Mouse (Mus musculus): ENCODE measurements around the gene Ing5. TPM values are rescaled to one million over a fixed set of nuclear protein-coding genes. Genes with fewer than 3 reads are reported as not detected.
A peak's percentile ranks its signal among the peaks of the same experiment; 100 is the strongest.

Ing5 gene
- polyA plus RNA-seq, 1 experiment from 2014 or later: 20.9 TPM

DNA sequence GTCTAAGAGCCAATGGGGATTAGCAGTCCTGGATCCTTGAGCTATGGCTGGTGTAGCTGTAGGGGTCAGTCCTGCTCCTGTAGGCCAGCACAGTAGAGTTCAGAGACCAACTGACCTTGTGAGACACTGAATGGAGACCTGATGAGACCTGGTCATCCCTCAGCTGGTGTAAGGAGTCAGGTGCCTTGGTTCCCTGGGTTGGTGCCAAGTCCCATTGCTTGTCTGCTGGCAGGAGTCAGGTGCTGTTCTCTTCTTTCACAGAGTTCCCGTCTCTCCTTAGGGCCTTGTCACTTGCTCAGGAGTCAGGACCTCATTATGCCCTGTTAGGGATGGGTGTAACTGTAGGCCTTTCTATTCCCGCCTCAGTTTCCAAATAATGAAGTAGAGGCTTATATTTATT, 16.9 kb upstream of the Ing5 start:
- no peak overlapping the region for H3K4me3 ChIP-seq
- H3K4me1 ChIP-seq: no peaks in the 10 kb centered on the region
- H3K27me3 ChIP-seq: no peaks in the 10 kb centered on the region
- H3K9ac ChIP-seq: no peak overlapping the region
- H3K27ac ChIP-seq: no peak overlapping the region
- no peaks in the 10 kb centered on the region for H3K9me3 ChIP-seq
- H3K4me2 ChIP-seq (replicated peaks): no peak overlapping the region
- no peak for ATAC-seq (ENCODE audit: insufficient number of reproducible peaks, insufficient read depth, low FRiP score, low TSS enrichment)
- WGBS: 89% methylated on average over 2 of the region's 2 CpGs
- H3K36me3 ChIP-seq: peaks cover 93% of the 10 kb centered on the region

DNA sequence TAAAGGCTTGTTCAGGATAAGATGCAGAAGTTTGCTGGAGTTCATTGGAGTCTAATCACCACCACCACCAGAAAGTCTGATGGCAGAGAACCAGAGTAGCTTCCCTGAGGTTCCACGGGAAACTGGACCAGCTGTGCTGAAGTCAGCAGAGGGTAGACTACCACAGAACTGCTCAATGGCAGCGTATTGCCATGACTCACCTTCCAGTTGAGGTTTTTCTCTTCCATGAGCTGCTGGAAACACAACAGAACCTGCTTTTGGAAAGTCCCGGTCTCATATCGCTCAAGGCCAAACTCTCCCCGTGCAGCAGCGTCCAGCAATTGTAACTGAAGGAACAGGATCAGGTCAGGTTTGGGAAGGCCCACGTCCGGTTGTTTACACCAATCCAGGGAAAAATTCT, 9.2 kb upstream of the Ing5 start:
- no peak overlapping the region for H3K9ac ChIP-seq
- no peaks in the 10 kb centered on the region for H3K9me3 ChIP-seq
- H3K4me1 ChIP-seq: no peaks in the 10 kb centered on the region
- H3K36me3 ChIP-seq: peaks cover 79% of the 10 kb centered on the region
- 94% methylated on average over 8 of the region's 8 CpGs for WGBS
- H3K27me3 ChIP-seq: no peaks in the 10 kb centered on the region
- H3K27ac ChIP-seq: no peak overlapping the region
- ATAC-seq (ENCODE audit: insufficient number of reproducible peaks, insufficient read depth, low FRiP score, low TSS enrichment): no peak
- H3K4me2 ChIP-seq (replicated peaks): no peak overlapping the region
- H3K4me3 ChIP-seq: no peak overlapping the region

DNA sequence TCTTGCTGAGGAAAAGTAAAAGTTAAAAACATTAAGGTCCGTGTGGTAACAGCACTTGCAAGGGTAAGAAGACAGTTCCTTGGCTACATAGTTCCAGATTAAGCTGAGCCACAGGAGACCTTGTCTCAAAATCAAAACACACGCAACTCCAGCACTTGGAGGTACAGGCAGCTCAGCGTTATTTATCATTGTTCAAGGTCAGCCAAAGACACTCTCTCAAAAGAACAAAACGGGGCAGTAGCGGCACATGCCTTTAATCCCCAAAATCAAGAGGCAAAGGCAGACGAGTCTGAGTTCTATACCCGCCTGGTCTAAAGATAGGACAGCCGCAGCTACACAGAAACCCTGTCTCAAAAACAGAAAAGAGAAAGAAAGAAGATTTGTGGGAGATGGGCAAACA, 7.9 kb upstream of the Ing5 start:
- no peaks in the 10 kb centered on the region for H3K9me3 ChIP-seq
- H3K4me3 ChIP-seq: no peak overlapping the region
- peaks cover 4% of the 10 kb centered on the region; the same call in 1 of the 2 replicates for H3K4me1 ChIP-seq
- no peaks in the 10 kb centered on the region for H3K27me3 ChIP-seq
- WGBS: 90% methylated on average over 8 of the region's 8 CpGs
- H3K9ac ChIP-seq: no peak overlapping the region
- H3K36me3 ChIP-seq: peaks cover 73% of the 10 kb centered on the region
- no peak overlapping the region for H3K4me2 ChIP-seq (replicated peaks)
- no peak overlapping the region for H3K27ac ChIP-seq
- no peak for ATAC-seq (ENCODE audit: insufficient number of reproducible peaks, insufficient read depth, low FRiP score, low TSS enrichment)

DNA sequence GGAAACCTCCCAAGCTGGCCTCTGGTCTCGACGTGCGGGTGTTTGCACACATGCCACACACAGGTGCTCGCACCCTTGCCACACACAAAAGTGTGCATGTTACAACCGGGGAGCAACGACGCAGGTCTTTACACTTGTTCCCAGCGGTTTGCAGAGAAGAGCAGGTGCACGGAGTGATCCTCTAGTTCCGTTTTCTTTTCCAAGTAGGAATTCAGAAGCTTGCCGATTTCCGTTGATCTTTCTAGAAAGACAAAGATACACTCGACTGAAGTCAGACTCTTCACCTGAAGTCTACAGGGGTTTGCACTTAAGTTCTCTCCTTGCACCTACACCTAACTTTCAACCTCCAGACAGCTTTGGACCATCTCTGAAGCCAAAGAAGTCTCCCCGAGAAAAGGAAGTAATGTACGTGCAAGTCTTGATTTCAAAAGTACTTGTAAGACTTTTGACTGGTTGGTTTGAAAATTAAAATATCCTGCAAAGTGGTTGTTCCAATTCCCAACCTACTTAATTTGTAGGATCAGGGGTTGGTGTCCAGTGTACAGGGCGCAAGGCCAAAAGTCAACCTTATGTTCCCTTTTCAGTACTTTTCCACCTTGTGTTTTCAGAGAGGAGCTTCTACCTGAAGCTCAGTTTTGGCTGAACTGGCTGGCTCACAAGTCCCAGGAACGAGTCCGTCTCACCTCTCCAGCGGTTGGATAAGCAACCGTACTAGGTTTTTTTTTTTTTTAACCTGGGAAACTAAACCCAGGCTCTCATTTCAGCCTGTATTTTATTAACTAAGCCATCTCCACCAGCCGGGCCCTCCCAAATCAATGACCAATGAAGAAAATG, 2.9 kb upstream of the Ing5 start:
- no peaks in the 10 kb centered on the region for H3K9me3 ChIP-seq
- peak overlapping the region; percentile 78 for H3K4me3 ChIP-seq
- WGBS: 72% methylated on average over 21 of the region's 21 CpGs
- H3K27ac ChIP-seq: peak overlapping the region; percentile 86; the same call in 1 of the 2 replicates
- H3K27me3 ChIP-seq: no peaks in the 10 kb centered on the region
- peaks cover 31% of the 10 kb centered on the region for H3K36me3 ChIP-seq
- H3K9ac ChIP-seq: peak overlapping the region; percentile 76
- no peak for ATAC-seq (ENCODE audit: insufficient number of reproducible peaks, insufficient read depth, low FRiP score, low TSS enrichment)
- H3K4me2 ChIP-seq (replicated peaks): peak overlapping the region; percentile 72
- H3K4me1 ChIP-seq: peaks cover 26% of the 10 kb centered on the region

DNA sequence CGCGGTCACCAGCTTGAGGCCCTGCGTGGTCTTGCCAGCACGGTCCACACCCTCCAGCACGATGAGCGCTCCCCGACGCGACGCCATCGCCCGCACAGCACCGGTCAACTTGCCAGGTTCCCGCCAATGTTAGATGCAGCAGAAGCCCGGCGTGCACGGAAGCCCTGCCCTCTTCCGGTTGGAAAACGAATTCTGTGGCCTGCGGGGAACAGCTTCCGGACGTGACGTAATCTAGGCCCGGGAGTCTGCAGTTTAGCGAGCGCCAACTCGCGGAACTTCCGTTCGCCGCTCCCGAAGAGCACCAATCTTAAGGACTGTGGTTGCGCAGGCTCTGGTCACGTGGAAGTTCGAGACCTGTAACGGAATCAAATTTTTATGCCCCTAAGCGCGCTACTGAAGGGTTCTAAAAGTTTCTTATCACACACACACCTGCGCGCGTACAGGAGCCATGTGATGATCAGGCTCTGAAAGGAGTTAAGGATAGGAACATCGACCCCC, 2.0 kb upstream of the Ing5 start, which contains the start of gene Dtymk:
TSS of gene Dtymk (minus strand) at position 194 of the 498 bp plus-strand sequence.
- H3K9ac ChIP-seq: peak within 1 kb of the TSS; percentile 76
- under 1% methylated on average over 42 of the region's 42 CpGs for WGBS
- peak within 1 kb of the TSS; percentile 72 for H3K4me2 ChIP-seq (replicated peaks)
- H3K4me1 ChIP-seq: peaks cover 26% of the 10 kb centered on the region
- H3K9me3 ChIP-seq: no peaks in the 10 kb centered on the region
- peak within 1 kb of the TSS; percentile 86 for H3K27ac ChIP-seq
- peak; percentile 32 for ATAC-seq (ENCODE audit: insufficient number of reproducible peaks, insufficient read depth, low FRiP score, low TSS enrichment)
- no peaks in the 10 kb centered on the region for H3K27me3 ChIP-seq
- H3K36me3 ChIP-seq: peaks cover 34% of the 10 kb centered on the region
- peak within 1 kb of the TSS; percentile 78 for H3K4me3 ChIP-seq

DNA sequence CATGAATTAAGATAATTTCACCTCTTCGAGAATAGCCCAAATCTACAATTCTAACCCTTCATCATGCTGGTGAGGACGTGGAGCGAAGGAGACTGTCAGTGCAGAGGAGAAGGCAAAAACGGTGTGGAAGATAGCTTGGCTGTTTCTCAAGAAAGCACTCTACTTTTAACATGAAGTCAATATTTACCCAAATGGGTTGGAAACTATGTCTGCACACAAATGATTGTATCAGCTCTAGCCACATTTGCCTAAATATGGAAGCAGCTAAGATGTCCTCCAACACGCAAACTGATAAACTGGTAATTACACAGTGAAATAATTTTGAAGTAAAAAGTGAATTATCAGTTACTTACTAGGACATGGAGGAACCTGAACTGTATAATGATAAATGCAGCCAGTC, 994 bp upstream of the Ing5 start:
- Histone ChIP-seq H3K27me3 (no peaks in the 10 kb centered on the region), H3K36me3 (peaks cover 38% of the 10 kb centered on the region), H3K4me2 (replicated peaks) (peak overlapping the region; percentile 83), H3K9me3 (no peaks in the 10 kb centered on the region), H3K9ac (no peak overlapping the region), H3K4me1 (peaks cover 26% of the 10 kb centered on the region), H3K27ac (0 out of 2 replicates have a peak overlapping the region, but pooled peaks have one; percentile 86), H3K4me3 (no peak overlapping the region)
- WGBS: 85% methylated on average over 5 of the region's 5 CpGs
- no peak for ATAC-seq (ENCODE audit: insufficient number of reproducible peaks, insufficient read depth, low FRiP score, low TSS enrichment)

DNA sequence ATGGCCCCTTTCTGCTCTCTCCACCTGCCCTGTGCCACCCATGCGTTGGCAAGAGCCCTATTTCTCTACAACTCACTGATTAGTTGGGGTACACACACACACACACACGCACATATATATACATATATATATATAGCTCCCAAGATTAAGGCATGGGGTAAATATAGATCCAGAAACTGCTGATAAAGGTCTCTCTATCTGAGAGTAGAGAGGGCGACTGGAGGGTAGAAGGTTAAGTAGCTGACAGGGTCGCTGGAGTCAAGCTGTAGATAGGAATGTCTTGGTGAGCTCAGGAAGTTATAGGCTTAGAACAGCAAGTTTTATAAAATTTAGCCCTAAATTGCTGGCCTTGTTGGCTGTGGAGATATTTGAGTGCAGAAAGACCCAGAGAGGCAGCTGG, 1.1 kb downstream of the Ing5 start:
- Histone ChIP-seq H3K9ac (0 out of 2 replicates have a peak overlapping the region, but pooled peaks have one; percentile 10), H3K4me3 (peak overlapping the region; percentile 68), H3K27me3 (no peaks in the 10 kb centered on the region), H3K9me3 (no peaks in the 10 kb centered on the region), H3K27ac (no peak overlapping the region), H3K36me3 (peaks cover 38% of the 10 kb centered on the region), H3K4me2 (replicated peaks) (peak overlapping the region; percentile 83), H3K4me1 (peaks cover 26% of the 10 kb centered on the region)
- WGBS: 80% methylated on average over 4 of the region's 4 CpGs
- ATAC-seq (ENCODE audit: insufficient number of reproducible peaks, insufficient read depth, low FRiP score, low TSS enrichment): no peak

DNA sequence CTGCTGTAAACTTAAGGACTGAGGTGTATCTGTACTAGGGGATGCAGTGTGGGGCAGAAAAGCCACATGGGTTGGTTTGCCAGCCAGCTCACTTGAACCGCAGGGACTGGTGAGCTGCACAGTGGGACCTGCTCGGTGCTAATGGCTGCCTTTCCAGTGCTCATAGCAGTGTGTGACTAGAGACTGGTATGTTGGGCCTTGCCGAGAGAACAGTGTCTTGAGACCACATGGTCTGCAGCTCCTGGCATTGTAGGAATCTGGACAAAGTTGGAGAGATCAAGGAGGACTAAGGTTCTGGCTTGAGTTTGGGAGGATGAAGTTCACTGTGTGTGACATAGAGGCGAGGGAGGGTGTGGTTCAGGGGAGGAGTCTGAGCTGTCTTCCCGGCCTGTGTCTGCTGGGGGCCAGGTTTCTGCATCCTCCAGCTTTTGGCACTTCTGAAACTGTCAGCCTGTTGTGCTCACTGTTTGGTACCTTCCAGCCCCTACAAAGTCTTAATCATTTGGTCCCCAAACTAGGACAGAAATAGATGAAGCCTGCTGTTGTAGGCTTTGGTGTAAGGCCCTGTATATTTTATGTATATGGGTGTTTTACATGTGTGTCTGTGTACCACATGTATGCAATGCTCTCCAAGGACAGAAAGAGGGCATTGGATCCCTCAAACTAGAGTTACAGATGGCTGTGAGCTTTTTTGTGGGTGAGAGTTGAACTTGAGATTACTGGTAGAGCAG, 1.6 kb downstream of the Ing5 start:
- Histone ChIP-seq H3K4me3 (peak overlapping the region; percentile 68; the same call in 1 of the 2 replicates), H3K27me3 (no peaks in the 10 kb centered on the region), H3K9me3 (no peaks in the 10 kb centered on the region), H3K4me1 (peaks cover 26% of the 10 kb centered on the region), H3K36me3 (peaks cover 44% of the 10 kb centered on the region), H3K27ac (no peak overlapping the region), H3K9ac (0 out of 2 replicates have a peak overlapping the region, but pooled peaks have one; percentile 10), H3K4me2 (replicated peaks) (no peak overlapping the region)
- WGBS: 72% methylated on average over 5 of the region's 5 CpGs
- no peak for ATAC-seq (ENCODE audit: insufficient number of reproducible peaks, insufficient read depth, low FRiP score, low TSS enrichment)

DNA sequence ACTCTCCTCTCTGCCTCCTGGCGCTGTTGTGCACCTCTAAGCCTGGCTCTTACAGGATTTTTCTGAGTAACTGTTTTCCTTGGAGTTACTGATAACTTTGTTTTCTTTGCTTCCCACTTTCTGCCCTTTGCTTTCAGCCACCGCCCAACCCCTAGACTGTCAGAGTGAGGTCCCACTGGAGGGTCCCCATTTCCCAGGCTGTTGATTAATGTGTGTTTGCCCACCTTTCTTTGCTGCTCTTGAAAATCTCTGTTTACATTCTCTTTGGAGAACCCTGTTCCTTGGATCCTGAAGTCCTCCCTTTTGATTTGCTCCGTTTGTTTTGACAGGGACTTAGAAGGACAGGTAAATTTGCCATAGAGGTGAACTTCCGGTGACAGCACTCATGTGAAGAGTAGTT, 5.1 kb downstream of the Ing5 start:
- no peak overlapping the region for H3K4me3 ChIP-seq
- H3K4me2 ChIP-seq (replicated peaks): no peak overlapping the region
- peaks cover 11% of the 10 kb centered on the region for H3K4me1 ChIP-seq
- no peaks in the 10 kb centered on the region for H3K9me3 ChIP-seq
- no peaks in the 10 kb centered on the region for H3K27me3 ChIP-seq
- H3K9ac ChIP-seq: no peak overlapping the region
- WGBS: 91% methylated on average over 4 of the region's 4 CpGs
- no peak for ATAC-seq (ENCODE audit: insufficient number of reproducible peaks, insufficient read depth, low FRiP score, low TSS enrichment)
- no peak overlapping the region for H3K27ac ChIP-seq
- peaks cover 73% of the 10 kb centered on the region for H3K36me3 ChIP-seq

DNA sequence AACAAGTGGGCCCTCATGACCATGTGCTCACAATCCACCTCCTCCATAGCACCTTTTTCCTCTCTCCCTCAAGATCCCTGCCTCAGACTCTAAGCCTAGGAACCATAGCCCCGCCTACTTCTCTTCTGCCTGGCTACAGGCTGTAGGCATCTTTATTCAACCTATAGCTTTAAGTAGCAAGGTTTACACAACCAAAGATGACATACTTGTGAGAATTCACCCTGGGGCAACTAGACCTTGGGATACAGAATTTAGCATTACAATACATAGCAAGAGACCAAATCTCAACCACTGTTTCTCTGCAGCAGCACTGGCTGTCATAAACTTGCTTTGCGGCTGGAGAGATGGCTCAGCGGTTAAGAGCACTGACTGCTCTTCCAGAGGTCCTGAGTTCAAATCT, 6.2 kb downstream of the Ing5 start:
- Histone ChIP-seq H3K27me3 (no peaks in the 10 kb centered on the region), H3K4me3 (no peak overlapping the region), H3K9ac (no peak overlapping the region), H3K36me3 (peaks cover 85% of the 10 kb centered on the region), H3K27ac (no peak overlapping the region), H3K9me3 (no peaks in the 10 kb centered on the region), H3K4me2 (replicated peaks) (no peak overlapping the region), H3K4me1 (peaks cover 5% of the 10 kb centered on the region; the same call in 1 of the 2 replicates)
- 95% methylated on average over 3 of the region's 3 CpGs for WGBS
- ATAC-seq (ENCODE audit: insufficient number of reproducible peaks, insufficient read depth, low FRiP score, low TSS enrichment): no peak

DNA sequence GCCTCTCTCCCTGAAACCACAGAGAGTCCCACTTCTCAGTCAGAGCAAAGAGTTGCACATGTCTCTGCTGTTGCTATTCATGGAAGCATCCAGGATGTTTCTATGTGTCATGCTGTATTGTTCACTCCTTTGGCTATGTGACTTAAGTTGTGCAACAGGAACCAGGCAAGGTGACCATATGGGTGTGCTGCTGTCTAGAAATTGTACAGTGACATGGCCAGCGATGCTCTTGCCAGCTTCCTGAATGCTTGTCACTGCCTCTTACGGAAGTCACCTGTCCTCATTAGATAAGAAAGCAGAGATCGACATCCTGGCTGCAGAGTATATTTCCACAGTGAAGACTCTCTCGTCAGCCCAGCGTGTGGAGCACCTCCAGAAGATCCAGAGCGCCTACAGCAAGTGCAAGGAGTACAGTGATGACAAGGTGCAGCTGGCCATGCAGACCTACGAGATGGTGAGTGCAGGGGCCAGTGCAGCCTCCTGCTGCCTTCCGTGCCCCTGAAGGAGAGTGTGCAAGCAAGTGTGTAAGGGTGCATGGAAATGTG, 7.8 kb downstream of the Ing5 start:
- Histone ChIP-seq H3K9ac (no peak overlapping the region), H3K4me2 (replicated peaks) (no peak overlapping the region), H3K4me3 (no peak overlapping the region), H3K36me3 (peaks cover 92% of the 10 kb centered on the region), H3K27ac (no peak overlapping the region), H3K9me3 (no peaks in the 10 kb centered on the region), H3K4me1 (no peaks in the 10 kb centered on the region), H3K27me3 (no peaks in the 10 kb centered on the region)
- WGBS: 93% methylated on average over 8 of the region's 8 CpGs
- no peak for ATAC-seq (ENCODE audit: insufficient number of reproducible peaks, insufficient read depth, low FRiP score, low TSS enrichment)
